Mouse (Mus musculus): ENCODE data around the gene Cdk5rap1.

- no peak for TF ChIP-seq MYOG (IDR thresholded peaks at IDR 0.05; ENCODE audit: control insufficient read depth, extremely low read depth, insufficient read length)
- TF ChIP-seq CTCF (IDR thresholded peaks at IDR 0.05; ENCODE audit: control insufficient read depth, insufficient read depth, insufficient read length): no peak
- no peak for TF ChIP-seq USF1 (IDR thresholded peaks at IDR 0.05; ENCODE audit: low read depth)
- TF ChIP-seq MAX (IDR thresholded peaks at IDR 0.05): no peak
- TF ChIP-seq CEBPB (IDR thresholded peaks at IDR 0.05; ENCODE audit: low read depth): no peak
- TF ChIP-seq FOSL1 (IDR thresholded peaks at IDR 0.05; ENCODE audit: insufficient read depth, low read length, poor library complexity, severe bottlenecking): no peak
These were observed 25.5 kb upstream of the Cdk5rap1 start for GRCm38 (mm10) chr2:154398267-154398666.

All from C2C12 (cell line).